Comparison of ENCODE assay signal across 18 mouse cellular contexts in genomic region chr4:140480369-140481067, GRCm38 (mm10).
DNase-seq lines count a peak whose midpoint lies in the region; ATAC-seq lines count a peak whose summit lies in the region.
"Had no signal": no experiment of that assay in that cellular context is flagged by ENCODE, and none has a peak within 500 bp of the region (broad histone marks: within the 10 kb centered on the region; RNA-seq: fewer than 3 reads in every experiment).

No protein-coding gene starts in this region.

- H3K9ac ChIP-seq in heart, embryonic 13.5 days, result peak overlapping the region; percentile 37; the same call in 1 of the 2 replicates
- H3K9ac ChIP-seq in midbrain, embryonic 13.5 days (replicated peaks), result no peak overlapping the region
- H3K9ac ChIP-seq: liver, postnatal 0 days had no signal

- H3K9me3 ChIP-seq in heart, embryonic 13.5 days, result 0 out of 2 replicates have a peak, but pooled peaks cover 3% of the 10 kb centered on the region
- no peaks in the 10 kb centered on the region for H3K9me3 ChIP-seq in heart, embryonic 10.5 days
- H3K9me3 ChIP-seq in midbrain, embryonic 10.5 days (replicated peaks), result no peaks in the 10 kb centered on the region
- H3K9me3 ChIP-seq in midbrain, embryonic 13.5 days, result 0 out of 2 replicates have a peak, but pooled peaks cover 2% of the 10 kb centered on the region
- no peaks in the 10 kb centered on the region for H3K9me3 ChIP-seq in limb, embryonic 10.5 days (replicated peaks)

- H3K4me1 ChIP-seq in heart, embryonic 13.5 days, result peaks cover 14% of the 10 kb centered on the region
- H3K4me1 ChIP-seq in heart, embryonic 10.5 days, result peaks cover 16% of the 10 kb centered on the region
- peaks cover 17% of the 10 kb centered on the region for H3K4me1 ChIP-seq in midbrain, embryonic 10.5 days
- H3K4me1 ChIP-seq in midbrain, embryonic 13.5 days (replicated peaks), result peaks cover 17% of the 10 kb centered on the region
- H3K4me1 ChIP-seq in limb, embryonic 10.5 days, result peaks cover 39% of the 10 kb centered on the region

- no peak for ATAC-seq in heart, embryonic 13.5 days (ENCODE audit: extremely low read depth, insufficient number of reproducible peaks, low FRiP score, low TSS enrichment)
- no peak for ATAC-seq in midbrain, embryonic 13.5 days
- ATAC-seq: liver, postnatal 0 days had no signal

- WGBS in heart, embryonic 13.5 days, result 40% methylated on average over 15 of the region's 15 CpGs
- 54% methylated on average over 15 of the region's 15 CpGs for WGBS in heart, embryonic 10.5 days
- WGBS in midbrain, embryonic 10.5 days, result 72% methylated on average over 15 of the region's 15 CpGs
- 53% methylated on average over 15 of the region's 15 CpGs for WGBS in midbrain, embryonic 13.5 days
- 27% methylated on average over 15 of the region's 15 CpGs for WGBS in limb, embryonic 10.5 days

- no peak for DNase-seq in heart, embryonic 10.5 days (ENCODE audit: low spot score)
- no peak for DNase-seq in midbrain, embryonic 10.5 days (ENCODE audit: low spot score)
- DNase-seq in limb, embryonic 10.5 days (ENCODE audit: low spot score), result no peak
- DNase-seq in ovary, postnatal 36 days (ENCODE audit: low spot score), result no peak
- no peak for DNase-seq in layer of hippocampus, adult 8-10 months (ENCODE audit: low spot score in 2 of 2)
- DNase-seq: adrenal gland, adult 8-10 months; gastrocnemius, adult 2 months; heart, postnatal 14 days; kidney, adult 11 months; kidney, postnatal 10 days; layer of hippocampus, postnatal 36 days; liver; liver, postnatal 0 days; lung, postnatal 4 days had no signal

- H3K27ac ChIP-seq in heart, embryonic 13.5 days (replicated peaks), result no peak overlapping the region
- no peak overlapping the region for H3K27ac ChIP-seq in heart, embryonic 10.5 days
- H3K27ac ChIP-seq in midbrain, embryonic 10.5 days (replicated peaks), result 0 out of 2 replicates have a peak overlapping the region, but pooled peaks have one; percentile 38
- no peak overlapping the region for H3K27ac ChIP-seq in midbrain, embryonic 13.5 days
- H3K27ac ChIP-seq in limb, embryonic 10.5 days, result 0 out of 2 replicates have a peak overlapping the region, but pooled peaks have one; percentile 48
- H3K27ac ChIP-seq: gastrocnemius, adult 2 months had no signal

- no peak overlapping the region for H3K4me2 ChIP-seq in heart, embryonic 13.5 days
- H3K4me2 ChIP-seq in midbrain, embryonic 13.5 days (replicated peaks), result no peak overlapping the region
- H3K4me2 ChIP-seq: heart, embryonic 11.5 days had no signal

- H3K4me3 ChIP-seq in heart, embryonic 13.5 days, result no peak overlapping the region
- H3K4me3 ChIP-seq in heart, embryonic 10.5 days, result no peak overlapping the region
- H3K4me3 ChIP-seq in midbrain, embryonic 10.5 days, result no peak overlapping the region
- H3K4me3 ChIP-seq in midbrain, embryonic 13.5 days (replicated peaks), result no peak overlapping the region
- no peak overlapping the region for H3K4me3 ChIP-seq in limb, embryonic 10.5 days
- H3K4me3 ChIP-seq: erythroblast, embryonic 14.5 days; gastrocnemius, adult 2 months had no signal

- H3K27me3 ChIP-seq in heart, embryonic 13.5 days (replicated peaks), result peaks cover 2% of the 10 kb centered on the region; the same call in 1 of the 2 replicates
- H3K27me3 ChIP-seq in heart, embryonic 10.5 days (ENCODE audit: insufficient read depth, poor library complexity, severe bottlenecking), result 0 out of 2 replicates have a peak, but pooled peaks cover 13% of the 10 kb centered on the region
- H3K27me3 ChIP-seq in midbrain, embryonic 10.5 days (ENCODE audit: low read depth, poor library complexity, severe bottlenecking), result no peaks in the 10 kb centered on the region
- H3K27me3 ChIP-seq in midbrain, embryonic 13.5 days, result peaks cover 5% of the 10 kb centered on the region; the same call in 1 of the 2 replicates
- H3K27me3 ChIP-seq in limb, embryonic 10.5 days (ENCODE audit: low read depth, poor library complexity, severe bottlenecking), result peaks cover 16% of the 10 kb centered on the region

- no peaks in the 10 kb centered on the region for H3K36me3 ChIP-seq in heart, embryonic 13.5 days
- H3K36me3 ChIP-seq in heart, embryonic 10.5 days, result no peaks in the 10 kb centered on the region
- no peaks in the 10 kb centered on the region for H3K36me3 ChIP-seq in midbrain, embryonic 10.5 days
- no peaks in the 10 kb centered on the region for H3K36me3 ChIP-seq in midbrain, embryonic 13.5 days
- no peaks in the 10 kb centered on the region for H3K36me3 ChIP-seq in limb, embryonic 10.5 days

Comparison
In these comparisons a context has a peak if more than half of its experiments do, and no peak if none do; other contexts are left out.
1. H3K27ac ChIP-seq: peak in midbrain, embryonic 10.5 days (single experiment) and limb, embryonic 10.5 days (single experiment); none in heart, embryonic 13.5 days (single experiment), heart, embryonic 10.5 days (single experiment) and midbrain, embryonic 13.5 days (single experiment).